Mouse (Mus musculus): Measurements from ENCODE around the gene Rpgrip1.
"Not testable (repeated sequence)": the region's sequence is repeated elsewhere in the genome, so short reads cannot be mapped to it uniquely, and the experiment has no call there.

Gene Rpgrip1

DNA sequence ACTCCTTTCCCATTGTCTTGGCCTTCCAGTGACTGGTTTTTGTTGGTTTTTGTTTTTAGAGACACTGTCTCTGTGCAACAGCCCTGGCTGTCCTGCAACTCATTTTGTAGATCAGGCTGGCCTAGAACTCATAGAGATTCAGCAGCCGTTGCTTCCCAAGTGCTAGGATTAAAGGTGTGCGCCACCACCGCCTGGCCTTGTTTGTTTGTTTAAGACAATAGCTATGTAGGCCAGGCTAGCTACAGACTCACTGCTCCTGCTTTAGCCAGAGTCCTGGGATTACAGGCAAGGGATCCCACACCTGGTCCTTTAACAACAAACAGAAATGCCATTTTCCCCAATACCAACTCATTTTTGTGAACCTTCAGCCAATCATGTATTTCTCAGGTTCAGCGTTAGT lies at the start of gene Rpgrip1:
TSS of gene Rpgrip1 (plus strand) at position 359 of the 400 bp plus-strand sequence.
- DNase-seq (ENCODE audit: low spot score): no peak

DNA sequence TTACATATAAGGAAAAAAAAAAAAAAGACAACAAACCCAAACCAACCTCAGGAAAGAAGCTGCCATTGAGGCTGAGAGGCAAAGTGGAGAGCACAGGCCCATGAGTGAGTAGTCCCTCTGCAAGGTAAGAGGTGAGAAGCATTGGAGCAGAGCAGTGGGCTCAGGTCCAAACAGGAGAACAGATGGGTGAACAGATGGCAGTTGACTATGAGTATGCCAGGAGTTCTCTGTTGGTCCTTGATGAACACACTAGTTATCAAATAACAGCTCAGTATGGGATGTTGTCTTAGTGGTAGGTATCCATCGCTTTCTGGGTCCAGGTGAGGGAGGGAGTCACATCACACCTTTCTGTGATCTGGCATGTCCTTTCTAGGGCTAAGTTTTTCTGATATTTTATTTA lies 49.7 kb upstream of the Rpgrip1 start:
- no peak for DNase-seq (ENCODE audit: low spot score)

GRCm38 (mm10) chr14:52061798-52062197 lies 48.7 kb upstream of the Rpgrip1 start:
- no peak for DNase-seq (ENCODE audit: low spot score)

GRCm38 (mm10) chr14:52066135-52066534 lies 44.4 kb upstream of the Rpgrip1 start:
- no peak for DNase-seq (ENCODE audit: low spot score)

DNA sequence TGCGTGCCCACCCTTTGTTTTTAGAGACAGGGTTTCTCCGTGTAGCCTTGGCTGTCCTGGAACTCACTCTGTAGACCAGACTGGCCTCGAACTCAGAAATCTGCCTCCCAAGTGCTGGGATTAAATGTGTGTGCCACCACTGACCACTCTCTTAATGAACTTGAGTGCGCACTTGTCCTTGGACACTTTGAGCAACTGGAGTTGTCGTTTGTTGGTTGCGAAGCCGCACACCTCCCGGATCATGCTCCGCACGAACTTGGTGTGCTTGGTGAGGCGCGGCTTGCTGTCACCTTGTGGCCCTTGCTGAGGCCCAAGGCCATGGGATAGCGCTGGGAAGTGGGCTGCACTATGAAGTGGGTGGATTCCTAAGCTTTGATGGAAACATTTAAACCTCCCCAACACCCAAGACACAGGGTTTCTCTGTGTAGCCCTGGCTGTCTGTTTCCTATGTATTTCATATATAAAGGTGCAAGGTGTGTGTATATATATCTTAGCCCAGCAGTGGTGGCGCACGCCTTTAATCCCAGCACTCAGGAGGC lies 38.8 kb upstream of the Rpgrip1 start:
- no peak for DNase-seq (ENCODE audit: low spot score)

DNA sequence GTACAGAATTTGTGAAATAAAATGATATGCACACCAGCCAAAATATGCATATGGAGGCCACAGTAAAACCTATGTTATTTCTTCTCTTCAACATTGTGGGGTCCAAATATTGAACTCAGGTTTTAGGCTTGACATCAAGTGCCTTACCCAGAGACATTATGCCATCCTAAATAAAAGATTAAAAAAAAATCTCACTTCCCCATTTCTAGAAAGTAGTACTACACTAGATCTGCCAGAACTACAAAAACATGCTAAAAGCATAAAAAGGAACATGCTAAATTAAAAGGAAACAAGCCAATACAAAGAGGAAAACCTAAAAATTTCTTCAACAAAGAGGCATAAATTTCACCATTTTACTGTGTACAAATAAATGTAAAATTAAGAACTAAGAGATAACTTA lies 27.4 kb upstream of the Rpgrip1 start:
- no peak for DNase-seq (ENCODE audit: low spot score)

GRCm38 (mm10) chr14:52094533-52094932 lies 16.0 kb upstream of the Rpgrip1 start:
- no peak for DNase-seq (ENCODE audit: low spot score)

DNA sequence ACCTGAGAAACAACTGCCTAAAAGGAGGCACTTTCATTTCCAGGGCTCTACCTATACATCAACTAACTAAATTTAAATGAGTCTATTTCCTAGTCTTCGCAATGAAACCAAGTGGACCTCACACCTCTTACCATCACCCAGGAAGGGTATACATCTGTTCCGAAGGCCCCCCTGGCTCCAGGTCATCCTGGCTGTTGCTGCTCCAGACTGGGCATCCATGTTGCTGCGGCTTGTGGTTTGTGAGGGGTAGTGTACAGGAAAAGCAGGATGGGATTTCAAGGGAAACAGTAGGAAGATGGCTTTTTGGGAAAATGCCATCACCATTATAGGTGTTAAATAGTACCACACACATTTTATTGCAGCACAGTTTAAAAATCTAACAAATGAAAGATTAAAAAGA lies 13.3 kb upstream of the Rpgrip1 start:
- not testable (repeated sequence) for DNase-seq (ENCODE audit: low spot score)

GRCm38 (mm10) chr14:52098387-52098786 lies 12.1 kb upstream of the Rpgrip1 start:
- not testable (repeated sequence) for DNase-seq (ENCODE audit: low spot score)

DNA sequence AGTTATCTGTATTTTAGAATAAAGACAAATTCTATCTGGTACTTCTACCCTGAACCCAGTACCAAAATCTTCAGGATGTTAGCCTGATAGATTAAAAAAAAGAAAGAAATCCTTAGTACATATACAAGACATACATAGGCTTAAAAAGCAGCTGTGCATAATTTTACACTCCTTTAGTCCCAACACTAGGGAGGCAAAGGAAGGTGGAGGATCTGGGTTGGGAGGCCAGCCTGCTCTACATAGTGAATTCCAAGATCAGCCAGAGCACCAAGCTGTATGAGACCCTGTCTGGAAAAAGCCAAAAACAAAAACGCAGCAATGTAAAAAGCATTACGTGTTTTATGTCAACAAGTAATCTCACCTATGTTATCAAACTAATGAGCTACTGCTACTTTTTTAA lies 10.9 kb upstream of the Rpgrip1 start:
- DNase-seq (ENCODE audit: low spot score): no peak

- no peak for DNase-seq (ENCODE audit: low spot score)
Observed at GRCm38 (mm10) chr14:52100170-52100960, 10.1 kb upstream of the Rpgrip1 start.

DNA sequence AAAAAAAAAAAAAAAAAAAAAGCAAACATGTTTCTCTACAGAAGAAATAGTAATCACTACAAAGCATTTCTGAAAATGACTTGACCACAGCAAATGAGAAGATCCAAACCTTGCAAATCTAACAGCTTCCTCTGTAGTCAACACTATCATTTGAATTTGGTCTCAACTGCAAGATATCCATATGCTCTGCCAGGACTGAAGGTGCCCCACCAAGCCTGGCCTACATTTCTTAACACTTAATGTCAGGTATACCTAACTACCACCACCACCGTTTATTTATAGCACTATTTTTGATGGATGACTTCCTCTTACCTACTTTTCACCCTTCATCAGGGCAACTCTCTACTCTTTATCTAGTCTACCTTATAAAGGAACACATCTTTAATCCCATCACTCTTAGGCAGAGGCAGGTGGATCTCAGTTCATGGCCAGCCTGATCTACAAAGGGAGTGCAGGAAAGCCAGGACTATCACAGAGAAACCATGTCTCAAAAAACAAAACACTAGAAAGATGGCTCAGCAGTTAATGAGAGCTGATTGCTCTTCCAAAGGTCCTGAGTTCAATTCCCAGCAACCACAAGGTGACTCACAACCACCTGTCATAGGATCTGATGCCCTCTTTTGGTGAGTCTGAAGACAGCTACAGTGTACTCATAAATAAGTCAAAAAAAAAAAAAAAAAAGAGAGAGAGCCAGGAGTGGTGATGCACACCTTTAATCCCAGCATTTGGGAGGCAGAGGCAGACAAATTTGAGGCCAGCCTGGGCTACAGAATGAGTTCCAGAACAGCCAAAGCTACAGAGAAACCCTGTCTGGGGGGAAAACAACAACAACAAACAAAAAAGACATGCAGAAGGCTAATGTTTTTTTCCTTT lies 9.0 kb upstream of the Rpgrip1 start:
- no peak for DNase-seq (ENCODE audit: low spot score)

GRCm38 (mm10) chr14:52103474-52103855 lies 7.0 kb upstream of the Rpgrip1 start:
- DNase-seq (ENCODE audit: low spot score): no peak

DNA sequence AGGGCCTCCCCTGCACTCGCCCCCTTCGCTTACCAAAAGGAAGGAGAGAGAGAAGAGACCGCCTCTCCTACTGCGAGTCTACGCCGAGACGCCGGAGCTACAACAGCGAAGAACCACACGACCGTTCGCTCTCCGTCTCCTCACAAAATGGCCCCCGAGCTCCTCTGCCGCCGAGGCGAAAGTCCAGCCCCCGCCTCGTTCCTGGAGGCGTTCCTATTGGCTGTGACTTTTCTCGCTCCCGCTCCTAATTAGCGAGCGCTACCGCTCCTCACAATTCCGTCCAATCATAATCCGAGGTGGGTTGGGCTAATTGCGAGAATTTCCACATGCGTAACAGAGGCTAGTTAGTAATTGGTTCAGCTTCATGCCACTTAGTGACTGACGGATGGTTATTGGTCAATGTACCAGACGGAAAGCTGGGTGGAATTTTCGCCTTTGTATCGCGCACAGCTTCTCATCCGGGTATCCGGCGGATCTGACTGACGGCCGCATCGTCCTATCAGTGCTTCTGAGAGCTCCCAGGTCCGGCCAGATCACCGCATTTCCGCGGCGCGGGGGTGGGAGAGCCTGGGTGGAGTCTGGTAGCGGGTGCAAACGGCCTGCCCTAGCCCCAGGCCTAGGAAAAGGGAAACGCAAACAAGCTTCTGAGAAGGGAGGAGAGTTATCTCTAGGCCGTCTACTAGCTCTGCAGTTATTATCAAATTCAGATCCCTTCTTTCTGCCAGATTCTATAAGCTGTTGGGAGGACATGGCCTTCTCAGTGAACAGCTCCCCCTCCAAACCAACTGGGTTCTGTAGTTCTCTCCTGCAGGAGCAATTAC lies 6.4 kb upstream of the Rpgrip1 start, which contains the start of gene Hnrnpc:
TSS of gene Hnrnpc (minus strand) at position 173 of the 821 bp plus-strand sequence.
- DNase-seq (ENCODE audit: low spot score): peak; percentile 100

DNA sequence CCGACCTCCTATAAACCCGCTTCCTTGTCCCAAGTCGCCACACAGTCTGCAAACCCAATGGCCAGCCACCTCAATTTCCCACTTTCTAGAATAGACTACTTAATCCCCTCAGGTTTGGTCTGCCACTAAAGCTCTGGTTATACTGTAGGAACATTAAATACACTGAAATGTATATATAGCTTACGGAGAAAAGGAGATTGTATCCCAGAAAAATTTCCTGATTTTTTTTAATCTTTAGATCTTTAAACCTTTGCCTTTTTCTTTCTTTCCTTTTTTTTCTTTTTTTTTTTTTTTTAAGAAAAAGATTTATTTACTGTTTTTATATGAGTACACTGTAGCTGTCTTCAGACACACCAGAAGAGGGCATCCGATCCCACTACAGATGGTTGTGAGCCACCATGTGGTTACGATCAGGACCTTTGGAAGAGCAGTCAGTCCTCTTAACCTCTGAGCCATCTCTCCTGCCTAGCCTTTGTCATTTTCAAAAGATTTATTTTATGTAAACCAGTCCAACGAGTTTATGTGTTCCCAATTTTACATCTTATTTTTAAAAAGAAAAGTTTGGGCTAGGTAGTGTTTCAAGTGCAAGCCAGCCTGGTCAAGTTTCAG lies 5.7 kb upstream of the Rpgrip1 start:
- no peak for DNase-seq (ENCODE audit: low spot score)

DNA sequence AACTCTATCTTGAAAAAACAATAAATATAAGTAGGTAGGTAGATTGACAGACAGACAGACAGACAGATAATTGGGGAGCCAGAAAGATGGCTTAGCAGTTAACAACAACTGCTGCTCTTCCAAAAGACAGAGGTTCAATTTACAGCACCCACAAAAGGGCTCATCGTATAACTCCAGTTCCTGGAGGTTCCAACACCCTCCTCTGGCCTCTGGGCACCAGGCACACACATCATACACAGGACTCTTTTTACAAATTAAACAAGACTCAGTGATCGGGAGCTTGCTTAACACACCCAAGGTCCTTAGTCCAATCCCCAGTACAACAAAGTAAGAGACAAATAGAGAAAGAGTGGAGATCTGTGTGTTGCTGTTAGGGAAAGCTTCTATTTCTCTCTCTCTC lies 5.2 kb upstream of the Rpgrip1 start:
- no peak for DNase-seq (ENCODE audit: low spot score)

- DNase-seq (ENCODE audit: low spot score): peak; percentile 79
Observed at GRCm38 (mm10) chr14:52106741-52107140, 3.8 kb upstream of the Rpgrip1 start.

DNA sequence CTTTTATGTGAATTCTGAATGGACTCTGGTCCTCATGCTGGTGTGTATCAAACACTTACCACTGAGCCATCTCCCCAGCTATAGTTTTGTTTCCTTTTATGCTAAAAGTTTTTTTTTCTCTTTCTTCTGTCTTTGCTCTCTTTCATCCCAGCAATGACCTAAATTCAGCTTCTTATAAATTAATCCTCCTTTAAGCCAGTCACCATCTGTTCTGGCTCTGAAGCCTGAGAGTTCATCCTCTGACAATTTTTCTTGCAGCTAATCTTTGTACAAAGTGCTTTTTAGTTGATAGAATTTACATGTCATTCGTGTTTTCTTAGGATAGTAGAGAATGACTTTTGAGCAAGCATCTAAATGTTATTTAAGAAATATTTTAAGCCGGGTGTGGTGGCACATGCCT lies 2.5 kb upstream of the Rpgrip1 start:
- DNase-seq (ENCODE audit: low spot score): no peak

DNA sequence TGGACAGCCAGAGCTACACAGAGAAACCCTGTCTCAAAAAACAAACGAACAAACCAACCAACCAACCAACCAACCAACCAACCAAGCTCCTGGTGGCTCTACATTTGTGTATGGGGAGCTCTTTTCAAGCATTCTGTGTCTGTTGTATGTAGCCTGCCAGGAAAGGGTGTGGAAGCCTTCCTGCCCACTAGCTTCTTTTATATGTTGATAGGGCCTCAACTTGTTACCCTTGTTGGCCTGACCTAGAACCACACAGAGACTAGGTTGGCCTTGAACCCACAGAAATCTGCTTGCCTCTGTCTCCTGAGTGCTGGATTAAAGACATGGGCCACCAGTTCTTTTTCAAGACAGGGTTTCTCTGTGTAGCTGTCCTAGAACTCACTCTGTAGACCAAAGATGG lies 3.6 kb downstream of the Rpgrip1 start:
- DNase-seq (ENCODE audit: low spot score): no peak

GRCm38 (mm10) chr14:52117241-52117640 lies 6.7 kb downstream of the Rpgrip1 start:
- no peak for DNase-seq (ENCODE audit: low spot score)

DNA sequence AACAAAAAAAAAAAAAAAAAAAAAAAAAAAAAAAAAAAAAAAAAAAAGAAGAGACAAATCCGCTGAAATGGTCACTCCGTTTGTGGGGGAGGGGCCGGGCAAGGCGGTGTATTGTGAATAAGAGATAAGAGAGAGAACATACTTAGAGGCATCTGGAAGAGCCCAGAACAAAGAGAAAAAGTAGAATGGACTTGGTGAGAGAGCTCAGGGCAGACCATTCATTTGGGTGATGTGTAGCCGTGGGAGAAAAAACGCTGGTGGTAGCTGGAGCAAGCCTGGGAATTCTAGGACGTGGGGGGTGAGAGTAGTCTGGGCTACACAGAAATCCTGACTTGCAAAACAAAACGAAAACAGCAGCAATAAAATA lies 7.9 kb downstream of the Rpgrip1 start:
- DNase-seq (ENCODE audit: low spot score): no peak

Data from urinary bladder, postnatal 14 days (tissue).